Mouse (Mus musculus) intestine, embryonic 15.5 days (tissue): Measurements from ENCODE around the gene Pygo2. TPM values are rescaled to one million over a fixed set of nuclear protein-coding genes. Genes with fewer than 3 reads are reported as not detected.

Source experiments
- ATAC-seq: fragments of 200-750 bp; cut with Nextera tagmentation; 2 replicates; pipeline ENCODE4 v1.8.0; 2017; ENCODE audit warnings: moderate TSS enrichment, moderate library complexity
- H3K27ac ChIP-seq: fragments of 300-500 bp; sonication (generic); 2 replicates; pipeline ENCODE4 v1.5.1; 2015; ENCODE audit warnings: mild to moderate bottlenecking, inconsistent platforms
- H3K27me3 ChIP-seq: fragments of 300-500 bp; sonication (generic); replicated peaks from 2 replicates; pipeline ENCODE4 v1.6.1; 2015; ENCODE audit warnings: inconsistent platforms
- H3K36me3 ChIP-seq: fragments of 300-500 bp; sonication (generic); 2 replicates; pipeline ENCODE4 v1.6.1; 2015; ENCODE audit warnings: inconsistent platforms
- H3K4me1 ChIP-seq: fragments of 300-500 bp; sonication (generic); replicated peaks from 2 replicates; pipeline ENCODE4 v1.6.1; 2015; ENCODE audit warnings: inconsistent platforms
- H3K4me2 ChIP-seq: fragments of 300-500 bp; sonication (generic); replicated peaks from 2 replicates; pipeline ENCODE4 v1.6.1; 2015; ENCODE audit warnings: mild to moderate bottlenecking, inconsistent platforms
- H3K4me3 ChIP-seq: fragments of 300-500 bp; sonication (generic); replicated peaks from 2 replicates; pipeline ENCODE4 v1.5.1; 2015; ENCODE audit warnings: inconsistent platforms
- H3K9ac ChIP-seq: fragments of 300-500 bp; sonication (generic); 2 replicates; pipeline ENCODE4 v1.6.1; 2015; ENCODE audit warnings: inconsistent platforms
- H3K9me3 ChIP-seq: fragments of 300-500 bp; sonication (generic); 2 replicates; pipeline ENCODE4 v1.6.1; 2016; ENCODE audit warnings: inconsistent platforms
- WGBS: fragments of 180-500 bp; shearing (Covaris S2); methylation state at CpG from one replicate; pipeline ENCODE4 v1.1.7; 2015; 5-methylcytosine and 5-hydroxymethylcytosine counted together
- polyA plus RNA-seq: library from polyadenylated mRNA; unstranded; fragments of >200 nt; fragmentation: Nextera tagmentation; extraction: Ambion mirVana; gene quantifications from 2 replicates; pipeline ENCODE4 v1.2.1, GENCODE M21; 2015

The Pygo2 gene
- polyA plus RNA-seq, 1 experiment from 2014 or later, result 32.7 TPM

GRCm38 (mm10) chr3:89454401-89455177 is 24.6 kb downstream of the Pygo2 start, which contains the start of gene Pmvk:
Pmvk (plus strand) TSS chr3:89454541.
- 56% methylated on average over 10 of the region's 10 CpGs for WGBS
- no peak within 1 kb of the TSS for H3K27ac ChIP-seq
- no peaks in the 10 kb centered on the region for H3K27me3 ChIP-seq
- no peak within 1 kb of the TSS for H3K9ac ChIP-seq
- peaks cover 9% of the 10 kb centered on the region for H3K4me1 ChIP-seq
- H3K4me2 ChIP-seq, result no peak within 1 kb of the TSS
- H3K36me3 ChIP-seq, result no peaks in the 10 kb centered on the region
- no peaks in the 10 kb centered on the region for H3K9me3 ChIP-seq
- H3K4me3 ChIP-seq, result no peak within 1 kb of the TSS
- no peak for ATAC-seq

- WGBS, result 50% methylated on average over 1 of the region's 1 CpGs
- no peaks in the 10 kb centered on the region for H3K36me3 ChIP-seq
- no peak overlapping the region for H3K27ac ChIP-seq
- no peak overlapping the region for H3K9ac ChIP-seq
- ATAC-seq, result no peak
- H3K4me3 ChIP-seq, result no peak overlapping the region
- H3K9me3 ChIP-seq, result no peaks in the 10 kb centered on the region
- no peaks in the 10 kb centered on the region for H3K27me3 ChIP-seq
- H3K4me1 ChIP-seq, result peaks cover 12% of the 10 kb centered on the region
- H3K4me2 ChIP-seq, result no peak overlapping the region
Observed at GRCm38 (mm10) chr3:89455786-89456285, 25.8 kb downstream of the Pygo2 start.

GRCm38 (mm10) chr3:89456726-89457665 is 27.0 kb downstream of the Pygo2 start:
- WGBS, result 42% methylated on average over 10 of the region's 10 CpGs
- ATAC-seq, result peak; percentile 19; the same call in 1 of the 2 replicates

GRCm38 (mm10) chr3:89458372-89458964 is 28.5 kb downstream of the Pygo2 start:
- no peaks in the 10 kb centered on the region for H3K36me3 ChIP-seq
- H3K4me2 ChIP-seq, result peak overlapping the region; percentile 80
- H3K4me3 ChIP-seq, result peak overlapping the region; percentile 61
- ATAC-seq, result peak; percentile 65
- 47% methylated on average over 13 of the region's 13 CpGs for WGBS
- H3K27ac ChIP-seq, result peak overlapping the region; percentile 37; the same call in 1 of the 2 replicates
- H3K4me1 ChIP-seq, result peaks cover 12% of the 10 kb centered on the region
- no peaks in the 10 kb centered on the region for H3K9me3 ChIP-seq
- no peaks in the 10 kb centered on the region for H3K27me3 ChIP-seq
- H3K9ac ChIP-seq, result no peak overlapping the region

More at GRCm38 (mm10) chr3:89456726-89457665, 27.0 kb downstream of the Pygo2 start:
- Histone ChIP-seq H3K27me3 (no peaks in the 10 kb centered on the region), H3K9ac (no peak overlapping the region), H3K36me3 (no peaks in the 10 kb centered on the region), H3K27ac (no peak overlapping the region), H3K9me3 (no peaks in the 10 kb centered on the region), H3K4me2 (no peak overlapping the region), H3K4me1 (peaks cover 12% of the 10 kb centered on the region), H3K4me3 (no peak overlapping the region)

GRCm38 (mm10) chr3:89458965-89459807 is 29.2 kb downstream of the Pygo2 start:
- H3K4me3 ChIP-seq, result peak overlapping the region; percentile 61
- H3K9ac ChIP-seq, result peak overlapping the region; percentile 63
- no peaks in the 10 kb centered on the region for H3K36me3 ChIP-seq
- H3K4me2 ChIP-seq, result peak overlapping the region; percentile 80
- WGBS, result under 1% methylated on average over 36 of the region's 36 CpGs
- H3K4me1 ChIP-seq, result peaks cover 12% of the 10 kb centered on the region
- peak overlapping the region; percentile 87 for H3K27ac ChIP-seq
- ATAC-seq, result peak; percentile 92
- no peaks in the 10 kb centered on the region for H3K27me3 ChIP-seq
- H3K9me3 ChIP-seq, result no peaks in the 10 kb centered on the region

- no peak for ATAC-seq
- 61% methylated on average over 4 of the region's 4 CpGs for WGBS
- H3K4me1 ChIP-seq, result no peaks in the 10 kb centered on the region
- H3K9ac ChIP-seq, result no peak overlapping the region
- H3K36me3 ChIP-seq, result no peaks in the 10 kb centered on the region
- no peaks in the 10 kb centered on the region for H3K27me3 ChIP-seq
- H3K4me3 ChIP-seq, result no peak overlapping the region
- H3K4me2 ChIP-seq, result no peak overlapping the region
- no peaks in the 10 kb centered on the region for H3K9me3 ChIP-seq
- H3K27ac ChIP-seq, result no peak overlapping the region
Observed at GRCm38 (mm10) chr3:89468268-89468667, 38.3 kb downstream of the Pygo2 start.

DNA sequence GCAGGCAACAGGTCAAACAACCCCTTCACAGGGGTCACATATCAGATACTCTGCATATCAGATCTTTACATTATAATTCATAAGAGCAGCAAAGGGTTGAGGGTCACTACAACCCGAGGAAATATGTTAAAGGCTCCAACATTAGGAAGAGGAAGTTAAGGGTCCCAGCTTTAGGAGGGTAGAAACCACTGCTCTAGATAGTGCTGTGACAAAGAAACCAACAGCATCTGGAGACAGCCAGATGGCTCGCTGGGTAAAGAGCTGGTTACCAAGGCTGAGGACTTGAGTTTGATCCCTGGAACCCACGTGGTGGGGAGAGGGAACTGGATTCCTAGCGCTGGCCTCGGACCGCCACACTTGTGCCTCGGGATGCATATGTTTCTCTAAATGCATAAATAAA is 42.3 kb downstream of the Pygo2 start:
- H3K4me1 ChIP-seq, result no peaks in the 10 kb centered on the region
- 72% methylated on average over 7 of the region's 7 CpGs for whole genome bisulfite sequencing
- no peaks in the 10 kb centered on the region for H3K9me3 ChIP-seq
- no peak overlapping the region for H3K4me2 ChIP-seq
- ATAC-seq, result no peak
- H3K27me3 ChIP-seq, result no peaks in the 10 kb centered on the region
- no peaks in the 10 kb centered on the region for H3K36me3 ChIP-seq
- H3K4me3 ChIP-seq, result no peak overlapping the region
- no peak overlapping the region for H3K27ac ChIP-seq
- H3K9ac ChIP-seq, result no peak overlapping the region

GRCm38 (mm10) chr3:89473838-89474237 is 43.8 kb downstream of the Pygo2 start:
- Histone ChIP-seq H3K9ac (no peak overlapping the region), H3K4me2 (no peak overlapping the region), H3K36me3 (no peaks in the 10 kb centered on the region), H3K27ac (no peak overlapping the region), H3K4me3 (no peak overlapping the region), H3K9me3 (no peaks in the 10 kb centered on the region), H3K4me1 (no peaks in the 10 kb centered on the region), H3K27me3 (no peaks in the 10 kb centered on the region)
- 81% methylated on average over 6 of the region's 6 CpGs for WGBS
- ATAC-seq, result no peak

DNA sequence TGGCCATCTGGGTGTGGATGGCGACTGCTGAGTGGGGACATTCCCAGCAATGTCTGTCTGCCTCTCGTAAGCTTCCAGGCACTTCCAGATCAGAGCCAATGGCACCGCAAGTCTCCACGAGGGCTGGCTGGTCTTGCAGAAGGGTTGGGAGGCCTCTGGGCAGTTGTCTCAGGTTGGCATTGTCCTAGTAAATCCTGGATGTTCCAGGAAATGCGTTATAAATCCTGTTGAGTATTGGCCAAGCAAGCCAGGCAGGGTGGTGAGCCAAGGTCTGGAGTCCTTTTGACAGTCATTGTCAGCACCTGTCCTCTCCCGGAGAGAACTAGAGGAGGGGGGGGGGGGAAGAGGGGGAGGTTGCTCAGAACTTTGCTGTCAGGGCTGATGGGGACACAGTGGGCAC is 49.0 kb downstream of the Pygo2 start:
- H3K27ac ChIP-seq, result no peak overlapping the region
- no peaks in the 10 kb centered on the region for H3K27me3 ChIP-seq
- ATAC-seq, result no peak
- no peaks in the 10 kb centered on the region for H3K4me1 ChIP-seq
- H3K9ac ChIP-seq, result no peak overlapping the region
- H3K36me3 ChIP-seq, result no peaks in the 10 kb centered on the region
- no peak overlapping the region for H3K4me2 ChIP-seq
- no peak overlapping the region for H3K4me3 ChIP-seq
- WGBS, result 68% methylated on average over 6 of the region's 6 CpGs
- H3K9me3 ChIP-seq, result no peaks in the 10 kb centered on the region

DNA sequence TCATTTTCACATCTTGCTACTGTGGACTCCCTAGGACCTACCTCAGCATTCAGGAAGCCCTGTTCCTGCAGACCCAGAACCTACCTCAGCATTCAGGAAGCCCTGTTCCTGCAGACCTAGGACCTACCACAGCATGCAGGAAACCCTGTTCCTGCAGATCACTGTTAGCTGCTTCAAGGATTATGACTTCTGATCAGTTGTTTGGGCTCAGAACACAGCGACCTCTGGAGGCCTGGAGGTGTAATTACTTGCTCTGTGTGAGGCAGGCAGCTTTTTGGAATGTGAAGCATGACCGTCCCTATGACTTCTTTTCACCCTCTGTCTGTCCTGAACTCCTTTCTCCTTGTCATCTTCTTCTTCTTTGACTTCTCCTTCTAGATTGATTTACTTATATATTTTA is 51.5 kb downstream of the Pygo2 start:
- WGBS, result 43% methylated on average over 2 of the region's 2 CpGs
- ATAC-seq, result no peak
- no peaks in the 10 kb centered on the region for H3K4me1 ChIP-seq
- H3K4me3 ChIP-seq, result no peak overlapping the region
- no peak overlapping the region for H3K4me2 ChIP-seq
- no peak overlapping the region for H3K9ac ChIP-seq
- H3K27ac ChIP-seq, result no peak overlapping the region
- H3K36me3 ChIP-seq, result no peaks in the 10 kb centered on the region
- no peaks in the 10 kb centered on the region for H3K9me3 ChIP-seq
- no peaks in the 10 kb centered on the region for H3K27me3 ChIP-seq

- no peaks in the 10 kb centered on the region for H3K9me3 ChIP-seq
- H3K4me3 ChIP-seq, result no peak overlapping the region
- no peaks in the 10 kb centered on the region for H3K27me3 ChIP-seq
- ATAC-seq, result no peak; the same call in 1 of the 2 replicates
- 76% methylated on average over 5 of the region's 5 CpGs for WGBS
- no peaks in the 10 kb centered on the region for H3K36me3 ChIP-seq
- H3K9ac ChIP-seq, result no peak overlapping the region
- no peak overlapping the region for H3K4me2 ChIP-seq
- no peak overlapping the region for H3K27ac ChIP-seq
- no peaks in the 10 kb centered on the region for H3K4me1 ChIP-seq
Observed at GRCm38 (mm10) chr3:89482249-89482648, 52.2 kb downstream of the Pygo2 start.
